Mouse (Mus musculus) cerebellum, adult 11-12 months (tissue): ENCODE results near the gene Adgrf5.
"Not testable (repeated sequence)": the region's sequence is repeated elsewhere in the genome, so short reads cannot be mapped to it uniquely, and the experiment has no call there.

ENCODE experiments used
- DNase-seq: peaks from one replicate; pipeline ENCODE4 v3.0.0; 2022

Gene Adgrf5

DNA sequence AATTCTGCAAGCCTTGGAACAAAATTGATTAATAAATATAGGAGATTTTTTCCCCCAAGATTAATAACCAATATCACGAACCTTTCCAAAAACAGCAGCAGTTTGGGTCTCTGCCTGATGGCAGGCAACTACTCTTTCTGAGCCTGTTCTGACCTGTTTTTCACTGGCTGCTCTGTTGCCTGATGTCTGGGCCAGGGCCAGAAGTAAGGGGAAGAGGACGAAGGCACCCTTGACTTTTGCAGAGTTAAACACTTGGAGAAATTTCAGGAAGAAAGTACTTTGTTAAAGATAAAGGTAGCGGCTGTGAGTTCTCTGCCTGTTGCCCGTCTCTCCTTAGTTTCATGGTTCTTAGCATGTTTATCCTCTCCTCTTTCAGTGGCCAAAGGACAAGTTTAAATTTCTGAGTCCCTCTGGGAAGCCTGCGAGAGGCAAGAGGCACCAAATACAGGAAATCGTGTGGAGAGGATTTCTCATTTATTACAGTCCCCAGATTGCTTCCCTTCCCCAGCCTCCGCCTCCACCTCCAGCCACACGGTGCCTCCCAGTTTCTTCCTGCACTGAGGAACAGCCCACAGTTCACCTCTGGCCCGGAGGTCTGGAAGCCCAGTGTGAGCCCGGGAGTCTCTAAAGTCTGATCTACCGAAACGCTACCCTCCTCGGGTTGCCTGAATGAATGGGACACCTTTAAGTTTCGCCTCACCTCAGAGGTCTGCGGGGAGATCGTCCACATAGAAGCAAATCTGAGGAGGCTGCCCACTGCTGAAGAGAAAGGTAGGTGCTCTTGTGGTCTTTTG lies at the start of gene Adgrf5:
Gene Adgrf5, plus strand, starts transcription at position 626 of the 794 bp plus-strand sequence.
- DNase-seq: no peak

DNA sequence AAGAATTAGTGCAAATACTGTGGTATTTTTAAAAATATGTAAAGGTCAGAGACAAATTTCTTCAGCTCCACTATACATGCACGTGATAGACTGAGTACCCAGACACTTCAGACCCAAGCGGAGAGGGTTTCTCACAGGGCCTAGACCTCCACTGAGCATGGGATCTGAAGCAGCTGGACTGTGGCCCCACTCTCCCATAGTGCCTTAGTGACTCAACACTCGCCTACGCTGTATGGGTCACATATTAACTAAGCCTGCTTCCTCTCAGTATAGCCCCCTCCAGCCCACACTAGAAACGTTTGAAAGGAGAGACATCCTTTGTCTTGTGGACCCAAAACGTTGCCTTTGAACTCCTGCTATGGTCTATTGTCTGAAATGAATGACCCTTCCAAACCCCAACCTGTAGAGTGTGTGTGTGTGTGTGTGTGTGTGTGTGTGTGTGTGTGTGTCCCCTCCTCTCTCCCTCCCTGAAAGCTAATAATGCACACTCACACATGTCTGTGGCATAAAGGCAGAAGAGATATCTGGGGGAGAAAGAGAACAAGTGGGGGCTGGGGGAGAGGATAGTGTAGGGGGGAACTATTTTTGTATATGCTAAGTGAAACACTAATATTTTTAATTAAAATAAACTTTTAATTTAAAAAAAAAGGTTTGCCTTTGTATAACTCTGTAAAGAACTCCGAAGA lies 34.1 kb upstream of the Adgrf5 start:
- DNase-seq: no peak

GRCm38 (mm10) chr17:43326726-43327700 lies 33.2 kb upstream of the Adgrf5 start:
- no peak for DNase-seq

DNA sequence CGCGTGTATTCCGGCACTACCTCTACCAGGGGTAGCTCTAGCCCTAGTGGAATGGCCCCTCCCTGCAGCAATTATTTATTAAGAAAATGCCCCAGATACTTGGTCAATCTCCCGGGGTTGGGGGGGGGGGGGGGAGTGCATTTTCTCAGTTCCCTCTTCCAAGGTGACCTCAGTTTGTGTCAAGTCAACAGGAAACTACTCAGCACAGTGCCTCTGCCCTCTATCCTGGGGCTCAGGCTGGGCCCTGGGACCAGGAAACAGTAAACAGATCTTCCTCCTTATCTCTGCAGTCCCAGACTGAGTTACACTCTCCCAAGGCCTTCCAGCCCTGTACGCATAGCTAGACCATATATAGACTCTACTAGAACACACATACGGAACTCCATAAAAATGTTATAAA lies 32.4 kb upstream of the Adgrf5 start:
- DNase-seq: no peak

- DNase-seq: no peak
Observed at GRCm38 (mm10) chr17:43329216-43329615, 31.0 kb upstream of the Adgrf5 start.

DNA sequence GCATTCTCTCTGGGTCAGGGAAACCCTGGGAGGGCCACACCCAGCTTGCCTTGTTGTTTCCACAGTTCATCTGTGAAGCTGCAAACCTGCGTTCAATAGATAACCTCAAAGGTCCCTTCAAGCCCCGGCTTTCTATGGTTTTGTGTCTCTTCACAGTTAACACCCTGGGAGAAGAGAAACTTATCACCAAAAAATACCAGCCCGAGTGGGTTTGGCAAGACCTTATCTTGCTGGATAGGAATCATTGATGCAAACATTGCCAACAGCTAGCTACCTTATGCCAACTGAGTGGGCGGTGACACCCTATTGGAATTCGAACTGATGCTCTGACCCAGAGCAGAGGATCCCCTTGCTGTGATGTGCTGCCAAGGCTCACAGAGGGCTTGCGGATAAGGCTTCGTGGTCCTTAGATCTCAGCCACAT lies 30.5 kb upstream of the Adgrf5 start:
- DNase-seq: no peak

- DNase-seq: no peak
Observed at GRCm38 (mm10) chr17:43332686-43333085, 27.6 kb upstream of the Adgrf5 start.

DNA sequence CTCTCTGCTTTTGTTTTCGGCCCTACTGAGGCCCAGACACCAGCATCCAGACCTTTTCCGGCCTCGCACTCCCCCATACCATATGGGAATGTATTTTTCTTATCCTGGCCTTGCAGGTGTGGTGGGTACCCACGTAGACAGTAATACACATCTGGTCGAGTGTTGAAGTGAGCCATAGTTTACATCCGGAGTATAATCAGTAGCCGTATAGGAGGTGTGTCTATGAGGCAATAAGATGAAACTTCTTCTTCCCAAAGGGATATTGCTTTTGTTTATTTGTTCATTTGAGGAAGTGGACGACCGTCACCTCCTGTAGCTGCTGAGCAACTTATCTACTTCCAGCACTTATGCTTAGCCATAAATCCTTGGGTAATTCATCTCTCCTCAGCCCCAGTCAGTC lies 26.2 kb upstream of the Adgrf5 start:
- DNase-seq: no peak

DNA sequence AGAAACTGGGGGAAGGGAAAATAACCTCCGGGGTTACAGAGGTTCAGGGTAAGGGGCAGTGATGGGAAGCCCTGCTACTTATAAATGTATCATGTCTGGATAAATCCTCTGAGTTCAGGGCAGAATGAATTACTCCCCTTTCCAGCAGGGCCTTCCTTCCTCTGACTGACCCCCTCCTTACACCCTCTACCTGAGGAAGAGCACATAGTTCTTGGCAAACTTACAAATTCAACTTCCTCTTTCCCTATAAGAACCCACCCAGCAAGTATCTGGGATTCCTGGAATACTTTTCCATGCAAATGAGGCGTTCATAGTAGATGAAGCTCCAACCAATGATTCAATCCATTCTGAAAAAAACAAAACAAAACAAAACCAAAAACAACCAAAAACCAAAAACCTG lies 22.6 kb upstream of the Adgrf5 start:
- DNase-seq: no peak

DNA sequence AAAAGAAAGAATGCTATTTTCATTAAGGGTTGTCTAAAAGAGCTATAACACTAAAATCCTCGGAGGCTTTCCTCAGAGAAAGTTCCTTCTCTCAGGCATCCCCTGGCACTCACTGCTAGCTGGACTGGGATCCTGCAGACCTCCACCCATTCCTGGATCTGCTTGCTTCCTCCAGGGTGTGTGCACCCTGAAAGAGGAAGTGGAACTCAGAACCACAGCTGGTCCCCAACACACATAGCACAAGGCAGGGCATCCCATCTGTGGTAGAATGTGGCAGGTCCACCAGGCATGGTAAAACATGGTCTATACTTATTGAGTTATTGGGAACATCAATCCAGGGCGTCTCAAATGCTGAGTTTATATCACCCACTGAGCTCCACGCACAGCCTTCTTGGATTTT lies 22.0 kb upstream of the Adgrf5 start:
- DNase-seq: no peak

DNA sequence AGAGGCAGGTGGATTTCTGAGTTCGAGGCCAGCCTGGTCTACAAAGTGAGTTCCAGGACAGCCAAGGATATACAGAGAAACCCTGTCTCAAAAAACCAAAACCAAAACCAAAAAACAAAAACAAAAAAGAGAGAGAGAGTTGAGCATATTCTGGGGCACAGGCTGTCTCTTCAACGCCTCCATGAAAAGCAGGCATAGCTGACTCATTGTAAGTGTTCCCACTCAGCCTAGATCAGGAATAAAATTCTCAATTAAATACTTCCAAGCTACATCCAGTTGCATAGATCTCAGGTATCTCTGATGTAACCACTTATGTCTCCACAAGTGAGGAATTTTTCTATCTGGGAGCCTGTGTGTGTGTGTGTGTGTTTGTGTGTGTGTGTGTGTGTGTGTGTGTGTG lies 13.8 kb upstream of the Adgrf5 start:
- not testable (repeated sequence) for DNase-seq

DNA sequence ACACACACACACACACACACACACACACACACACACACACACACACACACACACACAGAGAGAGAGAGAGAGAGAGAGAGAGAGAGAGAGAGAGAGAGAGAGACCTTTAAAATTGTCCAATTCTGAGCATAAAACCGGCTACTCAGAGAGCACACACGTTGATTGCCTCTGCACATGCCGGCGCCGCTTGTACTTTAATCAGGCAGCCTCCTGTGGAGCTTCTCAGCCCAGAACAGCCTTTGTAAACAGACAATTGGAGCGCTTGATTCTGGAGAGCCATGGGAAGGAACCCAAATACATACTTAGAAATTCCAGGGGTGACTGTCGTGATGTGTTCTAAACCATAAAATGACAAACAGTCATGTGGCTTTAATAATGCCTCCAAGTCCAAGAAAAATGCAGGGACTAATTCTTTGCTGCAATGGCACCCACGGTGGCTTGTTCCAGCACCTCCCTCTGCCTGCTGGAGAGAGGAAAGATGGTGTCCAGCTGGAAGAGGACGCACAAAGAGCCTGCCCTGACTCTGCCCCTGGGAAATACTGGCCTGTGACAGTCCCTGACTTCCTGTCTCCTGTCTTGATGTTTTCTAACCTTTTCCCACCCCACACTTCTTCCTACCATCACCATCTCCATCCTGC lies 2.2 kb upstream of the Adgrf5 start:
- no peak for DNase-seq

GRCm38 (mm10) chr17:43361021-43361420 lies 770 bp downstream of the Adgrf5 start:
- no peak for DNase-seq

DNA sequence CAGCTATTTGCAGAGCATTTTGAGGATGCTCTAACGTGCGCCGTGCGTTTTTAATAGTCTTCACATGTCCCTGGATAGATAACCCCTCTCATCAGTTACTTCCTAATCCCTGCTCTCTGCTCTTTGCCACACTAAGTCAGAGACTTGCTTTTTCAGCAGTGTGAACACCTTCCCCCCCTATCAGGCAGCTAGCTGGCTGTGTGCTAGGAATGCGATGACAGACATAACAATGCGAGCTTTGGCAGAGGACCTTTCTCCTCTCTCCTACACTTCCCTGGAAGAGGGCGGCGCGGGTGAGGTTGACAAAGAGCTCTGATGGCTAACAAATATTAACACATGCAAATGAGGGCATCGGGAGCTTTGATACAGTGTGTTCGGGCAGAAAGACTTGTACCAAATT lies 2.1 kb downstream of the Adgrf5 start:
- no peak for DNase-seq

GRCm38 (mm10) chr17:43362881-43363280 lies 2.6 kb downstream of the Adgrf5 start:
- DNase-seq: no peak

- DNase-seq: no peak
Observed at GRCm38 (mm10) chr17:43363921-43364320, 3.7 kb downstream of the Adgrf5 start.

DNA sequence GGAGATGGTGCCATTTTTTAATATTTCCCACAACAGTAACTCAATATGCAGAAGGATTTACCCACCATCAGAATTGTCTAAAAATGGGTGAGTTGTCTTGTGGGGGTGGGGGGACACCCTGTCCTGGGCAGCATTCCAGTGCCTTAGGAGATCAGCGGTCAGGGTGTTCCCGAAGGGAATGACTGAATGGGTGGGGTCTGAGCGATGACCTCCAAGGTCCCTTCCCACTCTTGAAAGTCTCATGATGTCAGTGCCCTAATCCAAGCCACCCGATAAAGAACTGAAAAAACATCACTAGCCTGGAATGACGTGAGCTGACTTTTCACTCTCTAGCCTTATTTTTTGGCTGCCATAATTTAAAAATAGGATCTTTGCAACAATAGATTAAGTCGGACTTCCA lies 5.0 kb downstream of the Adgrf5 start:
- no peak for DNase-seq

DNA sequence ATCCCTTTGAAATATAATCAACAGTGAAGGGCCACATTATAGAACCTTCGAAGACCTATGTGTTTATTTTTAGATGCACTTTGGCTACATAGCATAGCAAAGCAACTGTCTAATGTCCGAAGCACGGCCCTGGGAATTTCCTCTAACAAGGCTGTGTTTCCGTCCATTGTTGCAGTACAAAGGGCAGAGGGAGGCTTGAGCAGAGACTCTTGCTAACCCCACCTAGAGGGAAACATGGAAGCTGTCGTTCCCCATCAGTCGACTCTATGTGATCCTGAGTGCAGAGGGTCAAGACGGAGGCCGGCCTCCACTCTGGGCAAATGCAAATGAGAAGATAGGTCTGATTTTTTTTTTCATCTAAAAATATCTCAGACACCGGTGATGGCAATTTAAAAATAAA lies 6.2 kb downstream of the Adgrf5 start:
- no peak for DNase-seq

DNA sequence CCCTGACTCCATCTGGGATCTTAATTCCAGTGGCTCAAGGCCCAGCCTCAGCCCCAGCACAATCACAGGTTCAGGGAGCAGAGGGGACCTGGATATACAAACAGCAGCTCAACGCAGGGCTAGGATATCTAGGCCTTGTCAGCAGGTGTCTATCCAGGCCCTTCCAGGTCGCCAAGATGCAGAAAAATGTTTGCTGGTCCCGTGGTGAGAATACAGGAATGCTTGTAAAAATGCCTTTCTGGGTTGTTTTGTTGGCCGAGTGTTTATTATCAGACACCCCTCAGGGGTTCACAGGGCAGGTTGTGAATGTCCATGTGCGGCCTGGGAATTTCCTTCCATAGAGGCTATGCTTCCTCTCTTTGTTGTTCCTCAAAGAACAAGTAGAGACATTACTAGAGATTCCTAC lies 7.9 kb downstream of the Adgrf5 start:
- DNase-seq: no peak

DNA sequence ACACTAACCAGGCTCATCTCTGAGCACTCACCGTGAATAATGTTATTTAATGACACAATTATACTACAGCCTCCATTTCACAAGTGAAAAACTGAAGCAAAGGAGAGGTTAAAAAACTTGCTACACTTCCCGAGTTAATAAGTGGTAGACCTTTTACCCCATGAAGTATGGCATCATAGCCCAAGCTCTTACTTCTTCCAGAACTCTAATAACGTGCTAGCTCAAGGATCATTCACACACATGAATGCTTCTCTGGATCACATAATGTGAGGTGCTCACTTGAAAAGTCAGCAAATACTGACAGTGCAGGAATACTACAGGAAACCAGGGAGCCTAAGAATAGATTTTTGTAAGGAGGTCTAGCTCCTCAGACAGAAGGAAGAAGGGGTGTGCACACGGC lies 12.4 kb downstream of the Adgrf5 start:
- DNase-seq: no peak

- DNase-seq: no peak
Observed at GRCm38 (mm10) chr17:43374020-43374419, 13.8 kb downstream of the Adgrf5 start.

DNA sequence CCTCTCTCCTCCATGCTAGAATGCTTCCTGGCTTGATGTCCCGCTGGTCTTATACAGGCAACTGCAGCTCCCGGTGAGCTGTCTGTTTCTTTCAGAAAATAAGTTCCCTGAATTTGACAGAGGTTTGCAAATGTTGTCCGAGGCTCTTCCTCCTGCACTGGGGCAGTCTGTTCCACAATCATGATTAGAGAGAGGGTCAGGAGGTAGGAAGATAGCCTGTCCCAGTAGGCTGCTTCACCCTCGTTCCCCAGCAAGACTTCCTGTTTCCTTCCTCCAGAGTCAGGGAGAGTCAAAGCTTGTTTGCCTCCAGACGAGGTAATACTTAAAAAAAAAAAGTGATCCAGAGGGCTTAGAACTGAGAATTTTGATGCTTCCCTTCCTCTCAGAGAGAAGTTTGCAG lies 16.3 kb downstream of the Adgrf5 start:
- no peak for DNase-seq

- no peak for DNase-seq
Observed at GRCm38 (mm10) chr17:43378703-43379102, 18.5 kb downstream of the Adgrf5 start.
